Mouse (Mus musculus): ENCODE data around the gene AU040320. TPM values are rescaled to one million over a fixed set of nuclear protein-coding genes. Genes with fewer than 3 reads are reported as not detected.

The AU040320 gene
- total and polyA plus RNA-seq, 2 experiments from 2014 or later: 33.6 to 45.4 TPM

DNA sequence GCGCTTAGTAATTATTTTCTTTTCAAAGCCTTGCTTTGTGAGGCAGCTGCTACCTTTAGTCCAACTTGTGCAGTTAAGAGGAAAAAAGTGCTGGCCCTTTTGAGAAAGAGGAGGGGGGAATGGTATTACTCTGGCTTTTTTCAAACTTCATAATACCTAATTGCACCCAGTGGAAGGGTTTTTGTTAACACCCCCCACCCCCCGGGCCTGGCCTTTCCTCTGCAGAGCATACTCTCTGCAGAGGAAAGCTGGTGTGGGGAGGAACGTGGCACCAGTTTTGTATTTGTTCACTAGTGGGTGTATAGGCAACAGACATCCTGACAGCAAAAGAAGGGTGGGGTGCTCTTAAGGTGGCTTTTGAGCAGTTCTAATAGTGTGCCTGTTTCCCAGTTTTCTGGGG, 28.5 kb downstream of the AU040320 start:
- Histone ChIP-seq H3K9ac (replicated peaks; ENCODE audit: low read length) (no peak overlapping the region), H3K9me3 (ENCODE audit: low read length) (no peaks in the 10 kb centered on the region), H3K4me2 (ENCODE audit: low read depth, low read length) (no peak overlapping the region), H3K4me1 (ENCODE audit: insufficient read depth, low read length) (peaks cover 3% of the 10 kb centered on the region; the same call in 1 of the 2 replicates), H3K27ac (no peak overlapping the region), H3K27me3 (ENCODE audit: insufficient read depth, low read length) (no peaks in the 10 kb centered on the region), H3K36me3 (ENCODE audit: insufficient read depth, low read length) (no peaks in the 10 kb centered on the region), H3K4me3 (ENCODE audit: low read length) (no peak overlapping the region)
- DNase-seq (ENCODE audit: low spot score) (no peak), ATAC-seq (no peak)
- WGBS: 69% methylated on average over 3 of the region's 3 CpGs
- no peak for TF ChIP-seq CTCF (IDR thresholded peaks at IDR 0.05; ENCODE audit: low read depth)

DNA sequence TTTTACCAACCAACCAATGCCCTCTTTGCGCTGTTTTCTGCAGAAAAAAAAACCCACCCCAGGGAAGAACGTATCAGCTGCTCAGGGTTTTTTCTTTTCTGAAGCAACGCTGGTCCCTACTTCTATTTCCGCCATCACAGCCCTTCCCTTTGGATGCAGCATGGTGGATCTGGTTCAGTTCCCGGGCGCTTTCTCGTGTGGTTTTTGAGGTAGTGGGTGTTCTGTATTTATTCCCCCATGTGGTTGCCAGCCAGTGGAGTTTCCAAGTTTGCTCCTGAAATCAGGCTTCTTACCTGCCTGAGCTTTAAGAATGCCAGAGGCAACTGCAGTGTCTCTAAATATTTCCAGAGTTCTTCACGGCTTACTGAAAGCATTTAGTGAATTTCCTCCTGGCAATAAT, 29.2 kb downstream of the AU040320 start:
- ATAC-seq (no peak), DNase-seq (ENCODE audit: low spot score) (no peak)
- WGBS: 85% methylated on average over 8 of the region's 8 CpGs
- no peaks in the 10 kb centered on the region for H3K27me3 ChIP-seq (ENCODE audit: insufficient read depth, low read length)
- H3K9me3 ChIP-seq (ENCODE audit: low read length): no peaks in the 10 kb centered on the region
- H3K9ac ChIP-seq (replicated peaks; ENCODE audit: low read length): no peak overlapping the region
- no peak overlapping the region for H3K4me3 ChIP-seq (ENCODE audit: low read length)
- peaks cover 3% of the 10 kb centered on the region; the same call in 1 of the 2 replicates for H3K4me1 ChIP-seq (ENCODE audit: insufficient read depth, low read length)
- no peak overlapping the region for H3K4me2 ChIP-seq (ENCODE audit: low read depth, low read length)
- H3K27ac ChIP-seq: no peak overlapping the region
- no peak for TF ChIP-seq CTCF (IDR thresholded peaks at IDR 0.05; ENCODE audit: low read depth)
- H3K36me3 ChIP-seq (ENCODE audit: insufficient read depth, low read length): no peaks in the 10 kb centered on the region

- H3K36me3 ChIP-seq (ENCODE audit: insufficient read depth, low read length): no peaks in the 10 kb centered on the region
- 67% methylated on average over 8 of the region's 8 CpGs for WGBS
- DNase-seq (ENCODE audit: low spot score) (no peak), ATAC-seq (no peak)
- H3K9me3 ChIP-seq (ENCODE audit: low read length): no peaks in the 10 kb centered on the region
- H3K9ac ChIP-seq (replicated peaks; ENCODE audit: low read length): no peak overlapping the region
- no peak overlapping the region for H3K4me2 ChIP-seq (ENCODE audit: low read depth, low read length)
- peaks cover 3% of the 10 kb centered on the region; the same call in 1 of the 2 replicates for H3K4me1 ChIP-seq (ENCODE audit: insufficient read depth, low read length)
- H3K27me3 ChIP-seq (ENCODE audit: insufficient read depth, low read length): no peaks in the 10 kb centered on the region
- no peak for TF ChIP-seq CTCF (IDR thresholded peaks at IDR 0.05; ENCODE audit: low read depth)
- no peak overlapping the region for H3K4me3 ChIP-seq (ENCODE audit: low read length)
- H3K27ac ChIP-seq: no peak overlapping the region
Observed at GRCm38 (mm10) chr4:126782996-126783395, 29.7 kb downstream of the AU040320 start.

DNA sequence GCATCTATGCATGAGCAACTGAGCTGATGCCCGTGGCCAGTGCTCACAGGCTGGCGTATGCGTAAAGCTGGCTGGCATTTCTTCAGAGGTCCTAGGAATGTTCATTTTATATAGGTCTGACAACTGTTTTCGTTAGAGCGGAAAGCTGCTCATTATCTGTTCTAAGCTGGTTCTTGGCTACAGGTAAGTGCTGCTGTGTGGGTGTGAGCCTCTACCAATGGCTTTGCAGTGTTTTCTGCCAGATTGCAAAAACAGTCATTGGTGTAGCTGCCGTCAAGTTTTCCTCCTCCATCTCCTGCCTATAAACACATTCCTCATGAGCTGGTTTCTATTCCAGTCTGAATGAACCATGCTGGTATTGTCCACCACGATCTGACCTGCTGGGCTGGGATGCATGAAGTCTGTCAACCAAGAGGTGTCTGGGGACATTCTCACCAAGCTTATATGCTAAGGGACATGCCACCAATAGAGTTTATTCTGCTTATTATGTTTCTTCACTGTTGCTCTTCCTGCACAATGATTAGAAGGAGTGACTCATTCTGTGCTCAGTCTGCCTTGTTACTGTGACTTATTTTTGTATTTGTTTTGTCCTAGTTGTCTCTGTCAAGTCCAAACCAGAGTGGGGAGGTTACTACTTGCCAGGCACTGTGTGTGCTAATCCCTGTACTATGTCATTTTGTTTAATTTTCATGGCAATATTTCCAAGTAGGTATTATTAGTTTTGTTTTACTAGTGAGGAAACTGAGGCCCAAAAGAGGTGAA, 39.2 kb downstream of the AU040320 start:
- no peaks in the 10 kb centered on the region for H3K27me3 ChIP-seq (ENCODE audit: insufficient read depth, low read length)
- no peak for TF ChIP-seq CTCF (IDR thresholded peaks at IDR 0.05; ENCODE audit: low read depth)
- no peak overlapping the region for H3K4me2 ChIP-seq (ENCODE audit: low read depth, low read length)
- DNase-seq (ENCODE audit: low spot score) (no peak), ATAC-seq (no peak)
- no peak overlapping the region for H3K9ac ChIP-seq (replicated peaks; ENCODE audit: low read length)
- no peaks in the 10 kb centered on the region for H3K9me3 ChIP-seq (ENCODE audit: low read length)
- no peak overlapping the region for H3K27ac ChIP-seq
- 90% methylated on average over 7 of the region's 7 CpGs for WGBS
- H3K36me3 ChIP-seq (ENCODE audit: insufficient read depth, low read length): peaks cover 22% of the 10 kb centered on the region
- no peaks in the 10 kb centered on the region for H3K4me1 ChIP-seq (ENCODE audit: insufficient read depth, low read length)
- H3K4me3 ChIP-seq (ENCODE audit: low read length): no peak overlapping the region

GRCm38 (mm10) chr4:126802174-126802573, 48.8 kb downstream of the AU040320 start:
- Histone ChIP-seq H3K27me3 (ENCODE audit: insufficient read depth, low read length) (no peaks in the 10 kb centered on the region), H3K4me3 (ENCODE audit: low read length) (no peak overlapping the region), H3K36me3 (ENCODE audit: insufficient read depth, low read length) (no peaks in the 10 kb centered on the region), H3K9me3 (ENCODE audit: low read length) (no peaks in the 10 kb centered on the region), H3K4me2 (ENCODE audit: low read depth, low read length) (no peak overlapping the region), H3K4me1 (ENCODE audit: insufficient read depth, low read length) (no peaks in the 10 kb centered on the region), H3K27ac (no peak overlapping the region), H3K9ac (replicated peaks; ENCODE audit: low read length) (no peak overlapping the region)
- no peak for TF ChIP-seq CTCF (IDR thresholded peaks at IDR 0.05; ENCODE audit: low read depth)
- DNase-seq (ENCODE audit: low spot score) (no peak), ATAC-seq (no peak)
- WGBS: 94% methylated on average over 8 of the region's 8 CpGs

DNA sequence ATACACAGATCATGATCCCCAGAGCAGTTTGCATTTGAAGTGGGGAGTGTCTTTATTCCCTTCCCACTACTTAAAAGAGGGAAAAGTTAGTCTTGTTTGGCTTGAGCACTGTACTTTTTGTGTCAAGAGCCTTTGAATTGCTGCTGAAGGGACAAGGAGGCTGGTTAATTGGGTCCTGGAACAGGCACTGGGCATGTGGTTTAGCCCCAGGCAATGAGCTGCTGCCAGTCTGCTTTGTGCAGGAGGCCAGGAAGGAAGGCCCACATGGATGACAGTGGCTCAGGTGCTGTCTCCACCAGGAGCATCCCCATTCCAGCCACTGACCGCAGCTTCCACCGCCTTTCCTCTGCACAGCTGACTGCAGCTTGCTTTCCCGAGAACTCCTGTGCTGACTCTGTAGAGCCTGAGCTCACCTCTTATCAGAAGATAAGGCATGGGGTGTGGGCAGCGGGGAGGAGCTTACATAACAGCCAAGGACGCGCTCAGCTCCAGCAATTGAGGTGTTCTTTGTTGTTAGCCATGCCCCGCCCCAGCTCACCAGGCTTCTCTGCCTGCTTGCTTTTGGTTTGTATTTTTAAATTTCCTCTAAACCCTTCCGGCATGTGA, 50.0 kb downstream of the AU040320 start:
- ATAC-seq: no peak
- no peak overlapping the region for H3K9ac ChIP-seq (replicated peaks; ENCODE audit: low read length)
- no peak overlapping the region for H3K4me2 ChIP-seq (ENCODE audit: low read depth, low read length)
- DNase-seq (ENCODE audit: low spot score): peak; percentile 20
- TF ChIP-seq CTCF (IDR thresholded peaks at IDR 0.05; ENCODE audit: low read depth): no peak
- no peaks in the 10 kb centered on the region for H3K4me1 ChIP-seq (ENCODE audit: insufficient read depth, low read length)
- H3K9me3 ChIP-seq (ENCODE audit: low read length): no peaks in the 10 kb centered on the region
- 43% methylated on average over 8 of the region's 8 CpGs for WGBS
- no peak overlapping the region for H3K4me3 ChIP-seq (ENCODE audit: low read length)
- no peaks in the 10 kb centered on the region for H3K36me3 ChIP-seq (ENCODE audit: insufficient read depth, low read length)
- H3K27me3 ChIP-seq (ENCODE audit: insufficient read depth, low read length): no peaks in the 10 kb centered on the region
- peak overlapping the region; percentile 45; the same call in 1 of the 2 replicates for H3K27ac ChIP-seq

- 74% methylated on average over 4 of the region's 4 CpGs for WGBS
- peaks cover 8% of the 10 kb centered on the region; the same call in 1 of the 2 replicates for H3K36me3 ChIP-seq (ENCODE audit: insufficient read depth, low read length)
- DNase-seq (ENCODE audit: low spot score) (no peak), ATAC-seq (no peak)
- H3K4me1 ChIP-seq (ENCODE audit: insufficient read depth, low read length): no peaks in the 10 kb centered on the region
- H3K4me2 ChIP-seq (ENCODE audit: low read depth, low read length): no peak overlapping the region
- no peaks in the 10 kb centered on the region for H3K27me3 ChIP-seq (ENCODE audit: insufficient read depth, low read length)
- no peak overlapping the region for H3K4me3 ChIP-seq (ENCODE audit: low read length)
- no peak for TF ChIP-seq CTCF (IDR thresholded peaks at IDR 0.05; ENCODE audit: low read depth)
- H3K9me3 ChIP-seq (ENCODE audit: low read length): no peaks in the 10 kb centered on the region
- no peak overlapping the region for H3K9ac ChIP-seq (replicated peaks; ENCODE audit: low read length)
- no peak overlapping the region for H3K27ac ChIP-seq
Observed at GRCm38 (mm10) chr4:126805741-126806140, 52.4 kb downstream of the AU040320 start.
